Mouse (Mus musculus) liver, embryonic 16.5 days (tissue): Measurements from ENCODE around the gene Ubxn10. TPM values are rescaled to one million over a fixed set of nuclear protein-coding genes. Genes with fewer than 3 reads are reported as not detected.

Experiments
- ATAC-seq: fragments of 200-750 bp; cut with Nextera tagmentation; 2 replicates; pipeline ENCODE4 v1.8.0; 2017; ENCODE audit warnings: low read depth, mild to moderate bottlenecking, moderate number of reproducible peaks, moderate library complexity
- H3K27ac ChIP-seq: fragments of 300-500 bp; sonication (generic); 2 replicates; pipeline ENCODE4 v1.5.1; 2014; ENCODE audit warnings: mild to moderate bottlenecking, low read length
- H3K27me3 ChIP-seq: fragments of 300-500 bp; sonication (generic); 2 replicates; pipeline ENCODE4 v1.6.1; 2014; ENCODE audit warnings: low read depth, low read length, mixed read lengths; ENCODE audit not compliant: control insufficient read depth, insufficient read depth
- H3K36me3 ChIP-seq: fragments of 300-500 bp; sonication (generic); 2 replicates; pipeline ENCODE4 v1.6.1; 2014; ENCODE audit warnings: mild to moderate bottlenecking; ENCODE audit not compliant: control insufficient read depth, insufficient read depth
- H3K4me1 ChIP-seq: fragments of 300-500 bp; sonication (generic); 2 replicates; pipeline ENCODE4 v1.6.1; 2014; ENCODE audit warnings: low read depth, low read length, mixed read lengths; ENCODE audit not compliant: control insufficient read depth
- H3K4me2 ChIP-seq: fragments of 300-500 bp; sonication (generic); 2 replicates; pipeline ENCODE4 v1.6.1; 2014; ENCODE audit warnings: low read depth, low read length, mixed read lengths
- H3K4me3 ChIP-seq: fragments of 300-500 bp; sonication (generic); 2 replicates; pipeline ENCODE4 v1.5.1; 2014; ENCODE audit warnings: low read depth, mild to moderate bottlenecking, low read length
- H3K9ac ChIP-seq: fragments of 300-500 bp; sonication (generic); 2 replicates; pipeline ENCODE4 v1.6.1; 2014; ENCODE audit warnings: low read depth, low read length
- H3K9me3 ChIP-seq: fragments of 300-500 bp; sonication (generic); replicated peaks from 2 replicates; pipeline ENCODE4 v1.6.1; 2016; ENCODE audit warnings: low read length; ENCODE audit not compliant: control insufficient read depth
- WGBS: fragments of 180-500 bp; shearing (Covaris S2); extraction: QIAGEN DNeasy Blood & Tissue Kit; methylation state at CpG from one replicate; pipeline ENCODE4 v1.1.7; 2014; ENCODE audit not compliant: insufficient replicate concordance; 5-methylcytosine and 5-hydroxymethylcytosine counted together
- polyA plus RNA-seq: library from polyadenylated mRNA; unstranded; fragments of >200 nt; fragmentation: Nextera tagmentation; extraction: Ambion mirVana; gene quantifications from 2 replicates; pipeline ENCODE4 v1.2.1, GENCODE M21; 2015

Gene Ubxn10
- polyA plus RNA-seq, 1 experiment from 2014 or later: 0.11 TPM

DNA sequence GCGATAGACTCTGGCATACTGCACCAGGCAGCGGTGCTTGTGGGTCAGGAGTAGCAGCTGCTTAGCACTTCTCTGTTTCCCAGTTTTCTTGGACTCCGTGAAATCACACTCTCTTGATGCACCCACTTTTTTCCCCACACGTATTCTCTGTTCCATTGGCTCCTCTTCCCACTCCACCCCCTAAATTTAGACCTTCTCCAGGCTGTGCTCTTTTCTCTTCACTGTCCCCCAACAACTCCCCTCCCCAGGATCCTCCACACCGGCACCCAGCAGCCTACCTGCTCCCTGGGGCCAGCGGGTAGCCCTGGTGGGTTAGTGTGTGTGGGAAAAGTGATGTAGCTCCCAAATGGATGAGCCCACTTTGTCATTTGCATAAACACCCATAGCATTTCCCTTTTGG is 51.2 kb downstream of the Ubxn10 start:
- no peak overlapping the region for H3K9ac ChIP-seq
- H3K27ac ChIP-seq: no peak overlapping the region
- H3K27me3 ChIP-seq: peaks cover 3% of the 10 kb centered on the region
- WGBS: 56% methylated on average over 6 of the region's 6 CpGs
- no peak for ATAC-seq
- no peaks in the 10 kb centered on the region for H3K36me3 ChIP-seq
- H3K4me1 ChIP-seq: no peaks in the 10 kb centered on the region
- H3K9me3 ChIP-seq: no peaks in the 10 kb centered on the region
- no peak overlapping the region for H3K4me2 ChIP-seq
- H3K4me3 ChIP-seq: no peak overlapping the region

GRCm38 (mm10) chr4:138682760-138683159 is 54.2 kb downstream of the Ubxn10 start:
- Histone ChIP-seq H3K4me1 (no peaks in the 10 kb centered on the region), H3K27ac (no peak overlapping the region), H3K27me3 (no peaks in the 10 kb centered on the region), H3K9me3 (no peaks in the 10 kb centered on the region), H3K36me3 (no peaks in the 10 kb centered on the region), H3K4me2 (no peak overlapping the region), H3K9ac (no peak overlapping the region), H3K4me3 (no peak overlapping the region)
- 51% methylated on average over 2 of the region's 2 CpGs for WGBS
- ATAC-seq: no peak

DNA sequence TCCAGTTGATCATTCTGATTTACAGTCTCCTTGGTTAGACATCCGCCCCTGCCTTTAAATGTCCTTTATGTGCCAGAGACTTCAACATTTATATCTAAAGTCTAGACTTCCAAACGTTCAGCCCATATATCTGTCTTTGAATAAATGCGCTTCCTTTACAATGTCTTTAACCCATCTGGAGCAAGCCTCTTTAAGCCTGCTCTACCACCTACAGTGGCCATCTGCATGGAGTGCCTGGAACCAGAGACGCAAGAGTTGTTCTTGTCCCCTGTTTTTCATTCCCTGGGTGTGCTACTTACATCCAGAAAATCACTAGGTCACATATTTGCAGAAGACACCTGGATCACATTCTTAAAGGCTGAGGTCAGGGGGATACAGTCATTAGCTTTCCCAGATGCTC is 56.8 kb downstream of the Ubxn10 start:
- no peak overlapping the region for H3K4me2 ChIP-seq
- no peaks in the 10 kb centered on the region for H3K4me1 ChIP-seq
- H3K27ac ChIP-seq: no peak overlapping the region
- WGBS: 55% methylated on average over 4 of the region's 4 CpGs
- no peaks in the 10 kb centered on the region for H3K27me3 ChIP-seq
- no peaks in the 10 kb centered on the region for H3K36me3 ChIP-seq
- no peaks in the 10 kb centered on the region for H3K9me3 ChIP-seq
- ATAC-seq: no peak
- no peak overlapping the region for H3K9ac ChIP-seq
- no peak overlapping the region for H3K4me3 ChIP-seq

GRCm38 (mm10) chr4:138677579-138677978 is 59.4 kb downstream of the Ubxn10 start:
- 23% methylated on average over 16 of the region's 16 CpGs for WGBS
- Histone ChIP-seq H3K4me2 (no peak overlapping the region), H3K4me3 (no peak overlapping the region), H3K27me3 (no peaks in the 10 kb centered on the region), H3K27ac (no peak overlapping the region), H3K4me1 (no peaks in the 10 kb centered on the region), H3K9ac (no peak overlapping the region), H3K9me3 (no peaks in the 10 kb centered on the region), H3K36me3 (no peaks in the 10 kb centered on the region)
- ATAC-seq: no peak

DNA sequence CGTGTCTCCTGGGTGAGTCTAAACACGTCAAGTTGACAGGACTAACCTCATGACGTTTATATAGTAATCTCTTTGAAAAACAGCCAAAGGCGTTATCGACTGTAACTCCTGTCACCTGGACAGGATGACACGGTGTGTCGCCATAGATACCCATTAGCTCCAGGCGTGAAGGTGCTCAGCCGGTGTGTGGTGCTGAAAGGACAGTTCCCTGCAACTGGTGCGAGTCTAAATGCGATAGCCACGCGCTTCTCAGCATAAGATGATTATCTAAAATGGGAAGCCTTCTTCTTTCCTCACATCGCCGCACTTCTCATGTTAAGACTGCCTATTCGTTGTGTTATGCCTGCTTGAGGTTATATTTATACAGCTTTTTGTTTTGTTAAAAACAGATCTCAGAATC is 60.5 kb downstream of the Ubxn10 start:
- WGBS: 14% methylated on average over 16 of the region's 16 CpGs
- H3K27ac ChIP-seq: no peak overlapping the region

GRCm38 (mm10) chr4:138672160-138672559 is 64.8 kb downstream of the Ubxn10 start:
- H3K4me1 ChIP-seq: no peaks in the 10 kb centered on the region
- H3K27ac ChIP-seq: no peak overlapping the region
- 52% methylated on average over 4 of the region's 4 CpGs for WGBS
- no peaks in the 10 kb centered on the region for H3K36me3 ChIP-seq
- no peaks in the 10 kb centered on the region for H3K9me3 ChIP-seq
- no peak for ATAC-seq
- H3K4me3 ChIP-seq: no peak overlapping the region
- no peaks in the 10 kb centered on the region for H3K27me3 ChIP-seq
- H3K4me2 ChIP-seq: no peak overlapping the region
- H3K9ac ChIP-seq: no peak overlapping the region

More for the DNA sequence above, 60.5 kb downstream of the Ubxn10 start:
- Histone ChIP-seq H3K36me3 (no peaks in the 10 kb centered on the region), H3K9me3 (no peaks in the 10 kb centered on the region), H3K9ac (no peak overlapping the region), H3K27me3 (no peaks in the 10 kb centered on the region), H3K4me2 (no peak overlapping the region), H3K4me3 (no peak overlapping the region), H3K4me1 (no peaks in the 10 kb centered on the region)
- no peak for ATAC-seq

DNA sequence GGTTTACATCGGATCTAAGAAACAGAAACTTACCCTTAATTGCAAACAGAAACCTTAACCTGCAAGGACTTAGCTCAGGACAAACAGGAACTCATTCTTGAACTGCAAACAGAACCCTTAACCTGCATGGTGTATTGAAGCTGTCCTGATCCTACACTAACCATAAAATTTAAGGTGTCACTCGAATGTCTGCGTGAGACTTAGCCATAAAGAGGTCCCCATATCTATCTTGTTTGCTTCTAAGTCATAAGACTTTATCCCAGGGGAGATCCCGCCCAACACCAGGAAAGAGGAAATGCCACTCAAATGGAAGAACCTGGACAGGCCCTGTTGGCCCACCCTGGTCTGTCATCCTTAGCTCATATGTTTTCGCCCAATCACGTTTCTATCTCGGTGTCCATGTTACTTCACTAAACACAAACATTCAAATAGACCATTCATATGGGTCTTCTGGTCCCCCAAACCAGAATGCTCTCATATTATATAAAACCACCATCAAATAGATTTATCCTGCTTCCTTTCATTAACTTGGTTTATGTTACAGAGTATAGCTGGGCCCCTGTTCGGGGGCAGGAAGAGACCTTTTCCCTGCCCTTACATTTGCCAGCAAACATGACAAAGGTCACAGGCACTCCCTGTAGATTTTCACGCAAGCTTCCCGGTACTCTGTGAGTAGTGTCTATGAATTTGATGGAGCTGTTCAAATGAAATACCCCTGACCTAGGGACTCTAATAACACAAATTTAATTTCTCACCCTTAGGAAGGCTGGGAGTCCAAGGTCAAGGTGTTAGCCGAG is 66.7 kb downstream of the Ubxn10 start:
- H3K4me2 ChIP-seq: no peak overlapping the region
- H3K9me3 ChIP-seq: no peaks in the 10 kb centered on the region
- H3K27ac ChIP-seq: no peak overlapping the region
- no peak for ATAC-seq
- H3K4me1 ChIP-seq: no peaks in the 10 kb centered on the region
- no peaks in the 10 kb centered on the region for H3K27me3 ChIP-seq
- no peaks in the 10 kb centered on the region for H3K36me3 ChIP-seq
- no peak overlapping the region for H3K4me3 ChIP-seq
- H3K9ac ChIP-seq: no peak overlapping the region
- WGBS: 55% methylated on average over 11 of the region's 11 CpGs

GRCm38 (mm10) chr4:138666521-138666920 is 70.4 kb downstream of the Ubxn10 start:
- 52% methylated on average over 10 of the region's 10 CpGs for WGBS
- Histone ChIP-seq H3K9ac (no peak overlapping the region), H3K4me1 (no peaks in the 10 kb centered on the region), H3K4me3 (no peak overlapping the region), H3K27me3 (no peaks in the 10 kb centered on the region), H3K27ac (no peak overlapping the region), H3K36me3 (no peaks in the 10 kb centered on the region), H3K9me3 (no peaks in the 10 kb centered on the region), H3K4me2 (no peak overlapping the region)
- ATAC-seq: no peak

- 65% methylated on average over 11 of the region's 11 CpGs for WGBS
- H3K4me1 ChIP-seq: no peaks in the 10 kb centered on the region
- no peak overlapping the region for H3K27ac ChIP-seq
- H3K36me3 ChIP-seq: no peaks in the 10 kb centered on the region
- no peak overlapping the region for H3K4me2 ChIP-seq
- H3K4me3 ChIP-seq: no peak overlapping the region
- no peak for ATAC-seq
- H3K9ac ChIP-seq: no peak overlapping the region
- H3K27me3 ChIP-seq: no peaks in the 10 kb centered on the region
- no peaks in the 10 kb centered on the region for H3K9me3 ChIP-seq
Observed at GRCm38 (mm10) chr4:138659936-138660602, 76.9 kb downstream of the Ubxn10 start.
